Mouse (Mus musculus) olfactory bulb, adult 2 months (tissue): Measurements from ENCODE around the gene Ddx23.

Experiments
- CTCF ChIP-seq: fragments of 200-500 bp; IDR thresholded peaks from 2 replicates; pipeline ENCODE4 v1.5.1; 2012; ENCODE audit warnings: low read depth, mild to moderate bottlenecking, low read length, moderate library complexity; ENCODE audit not compliant: insufficient read depth
- POLR2A ChIP-seq: fragments of 200-500 bp; IDR thresholded peaks from 2 replicates; pipeline ENCODE4 v1.6.1; 2012; ENCODE audit warnings: mild to moderate bottlenecking, low read depth, low read length, moderate library complexity; ENCODE audit not compliant: insufficient read depth

DNA sequence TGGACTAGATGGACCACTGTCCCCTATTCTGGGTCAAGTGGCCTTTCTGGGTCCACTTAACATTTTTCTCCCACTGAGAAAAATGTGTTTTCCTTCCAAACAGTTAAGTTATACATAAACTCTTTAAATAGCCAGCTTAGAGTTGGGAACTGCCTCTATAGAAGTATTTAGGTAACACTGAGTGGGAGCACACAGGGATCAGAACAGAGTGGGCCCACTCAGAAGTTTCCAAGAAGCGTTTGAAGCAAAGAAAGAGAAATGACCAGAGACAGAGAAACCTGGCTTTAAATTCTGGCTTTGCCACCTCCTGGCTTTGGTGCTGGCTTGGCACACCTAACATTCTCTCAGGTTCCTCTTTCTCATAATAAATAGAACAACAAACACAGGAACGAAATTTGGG is 27.0 kb upstream of the Ddx23 start:
- TF ChIP-seq CTCF: no peak
- no peak for TF ChIP-seq POLR2A
